Mouse (Mus musculus) ES-E14 (cell line): ENCODE results near the gene Arhgap10. TPM values are rescaled to one million over a fixed set of nuclear protein-coding genes. Genes with fewer than 3 reads are reported as not detected.
A peak's percentile ranks its signal among the peaks of the same experiment; 100 is the strongest.

Experiments used
- DNase-seq: peaks from one replicate; pipeline ENCODE4 v3.0.0-alpha.2; 2013; ENCODE audit warnings: low read depth, low spot score
- H3K27ac ChIP-seq: 2 replicates; pipeline ENCODE4 v1.5.1; 2012; ENCODE audit warnings: low read depth, mild to moderate bottlenecking, low read length, moderate library complexity, mixed read lengths; ENCODE audit not compliant: poor library complexity, insufficient read depth, severe bottlenecking
- H3K36me3 ChIP-seq: 2 replicates; pipeline ENCODE4 v1.6.1; 2012; ENCODE audit warnings: mild to moderate bottlenecking, low read length, moderate library complexity, mixed read lengths; ENCODE audit not compliant: control insufficient read depth, poor library complexity, insufficient read depth, severe bottlenecking
- H3K4me1 ChIP-seq, 2 experiments: fragments of 150-350 bp in 1 of 2; sonication (generic) in 1 of 2; 2 replicates each; pipeline ENCODE4 v1.6.1; 2012; ENCODE audit warnings: low read length in 2 of 2, mild to moderate bottlenecking in 1 of 2, mixed read lengths in 1 of 2; ENCODE audit not compliant: control insufficient read depth in 2 of 2, insufficient read depth in 2 of 2, poor library complexity in 1 of 2
- H3K4me3 ChIP-seq, 2 experiments: fragments of 150-350 bp in 1 of 2; sonication (generic) in 1 of 2; 2 replicates each; pipeline ENCODE4 v1.5.1; 2012; ENCODE audit warnings: low read length in 2 of 2, low read depth in 1 of 2, mild to moderate bottlenecking in 1 of 2, mixed read lengths in 1 of 2; ENCODE audit not compliant: insufficient read depth in 1 of 2, poor library complexity in 1 of 2, severe bottlenecking in 1 of 2
- H3K9ac ChIP-seq: 2 replicates; pipeline ENCODE4 v1.6.1; 2012; ENCODE audit warnings: low read depth, mild to moderate bottlenecking, low read length, mixed read lengths; ENCODE audit not compliant: poor library complexity, insufficient read depth, severe bottlenecking
- H3K9me3 ChIP-seq: fragments of 150-350 bp; sonication (generic); 2 replicates; pipeline ENCODE4 v1.6.1; 2012; ENCODE audit warnings: low read depth, mild to moderate bottlenecking, low read length; ENCODE audit not compliant: control insufficient read depth, insufficient read depth
- CHD2 ChIP-seq: IDR thresholded peaks from 2 replicates; pipeline ENCODE4 v1.6.1; 2014; ENCODE audit warnings: mild to moderate bottlenecking, low read depth, low read length, inconsistent platforms
- HCFC1 ChIP-seq: IDR thresholded peaks from 2 replicates; pipeline ENCODE4 v1.6.1; 2012; ENCODE audit warnings: low read length, inconsistent platforms, borderline replicate concordance; ENCODE audit not compliant: insufficient read depth
- MAFK ChIP-seq: IDR thresholded peaks from 2 replicates; pipeline ENCODE4 v1.6.1; 2014; ENCODE audit warnings: mild to moderate bottlenecking, low read depth, low read length, inconsistent platforms; ENCODE audit not compliant: insufficient read depth
- ZC3H11A ChIP-seq: IDR thresholded peaks from 2 replicates; pipeline ENCODE4 v1.6.1; 2012; ENCODE audit warnings: low read depth, mild to moderate bottlenecking, inconsistent platforms, low read length, borderline replicate concordance
- ZNF384 ChIP-seq: IDR thresholded peaks from 2 replicates; pipeline ENCODE4 v1.6.1; 2012; ENCODE audit warnings: low read depth, low read length, inconsistent platforms
- in situ Hi-C, 2 experiments: fragments of 600-800 bp; cut with MboI; formaldehyde crosslinking; loops; one replicate each; pipeline ENCODE4 v1.15.1; 2025; ENCODE audit warnings: low sequenced_read_pairs in 2 of 2, inconsistent platforms in 1 of 2; ENCODE audit not compliant: unreplicated experiment in 2 of 2
- total RNA-seq: library from RNA; depleted of rRNA; stranded (reverse); fragments of 300-350 nt; gene quantifications from 2 replicates; pipeline ENCODE4 v1.2.3, GENCODE M21; 2012; rRNA removed

Arhgap10 gene
- total RNA-seq, result 6.9 and 10.8 TPM in 2 replicates

- H3K36me3 ChIP-seq, result no peaks in the 10 kb centered on the region; the same call in 1 of the 2 replicates
- in situ Hi-C loops, result no loop called here
- TF ChIP-seq CHD2 (no peak), ZC3H11A (no peak), HCFC1 (no peak), ZNF384 (no peak), MAFK (no peak)
- peak within 1 kb of the TSS; percentile 82 for H3K9ac ChIP-seq
- H3K27ac ChIP-seq, result no peak within 1 kb of the TSS
- H3K4me3 ChIP-seq, result peak within 1 kb of the TSS; percentile 78 to 94
- no peak for DNase-seq
- no peaks in the 10 kb centered on the region for H3K9me3 ChIP-seq
- peaks cover 3 to 6% of the 10 kb centered on the region in 2 experiments; a peak in 2 of 4 replicates for H3K4me1 ChIP-seq
Observed at GRCm38 (mm10) chr8:77517301-77518200, at the start of gene Arhgap10. Arhgap10 (minus strand) TSS chr8:77517953.

DNA sequence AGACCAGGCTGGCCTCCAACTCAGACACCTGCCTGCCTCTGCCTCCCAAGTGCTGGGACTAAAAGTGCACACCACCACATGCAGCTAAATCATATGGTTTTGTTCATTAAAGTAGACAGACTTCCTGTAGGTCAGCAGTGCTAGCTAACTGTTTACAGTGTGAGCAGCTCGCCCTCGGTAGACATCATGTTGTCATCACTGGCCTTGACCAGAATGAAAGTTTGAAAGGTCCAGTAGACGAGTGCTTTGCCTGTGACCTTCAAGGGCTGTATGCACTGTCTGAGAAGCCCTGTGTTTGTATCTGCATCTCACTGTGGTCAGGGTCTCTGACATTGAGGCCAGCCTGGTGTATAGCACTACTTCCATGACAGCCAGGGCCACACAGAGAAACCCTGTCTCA, 43.7 kb upstream of the Arhgap10 start:
- H3K4me1 ChIP-seq, result no peaks in the 10 kb centered on the region
- in situ Hi-C loops, result no loop called here
- peaks cover 22% of the 10 kb centered on the region for H3K36me3 ChIP-seq
- TF ChIP-seq ZNF384, result no peak
- TF ChIP-seq ZC3H11A, result no peak
- no peak for TF ChIP-seq CHD2
- TF ChIP-seq MAFK, result no peak
- no peak for TF ChIP-seq HCFC1
- H3K27ac ChIP-seq, result no peak overlapping the region
- no peak for DNase-seq
- no peak overlapping the region for H3K4me3 ChIP-seq
- H3K9me3 ChIP-seq, result no peaks in the 10 kb centered on the region
- no peak overlapping the region for H3K9ac ChIP-seq

DNA sequence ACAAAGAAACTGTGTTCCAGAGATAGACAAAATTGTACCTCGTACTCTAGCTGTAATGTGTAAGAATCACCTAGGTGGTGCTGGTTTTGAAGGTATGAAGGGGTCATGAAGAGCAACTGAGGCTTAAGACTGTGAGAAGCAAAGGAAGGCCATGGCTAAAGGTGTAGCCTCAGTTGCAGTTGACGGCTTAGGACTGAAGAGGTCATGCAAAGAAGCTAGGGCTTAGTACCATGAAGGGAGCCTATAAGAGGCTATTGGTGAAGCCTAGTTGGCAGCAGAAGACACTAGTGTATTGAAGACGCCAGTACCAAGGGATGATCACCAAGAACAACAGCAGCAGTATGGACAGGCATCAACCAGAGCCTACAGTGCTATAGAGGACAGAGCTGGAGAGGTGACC, 34.7 kb upstream of the Arhgap10 start:
- Histone ChIP-seq H3K4me1 (no peaks in the 10 kb centered on the region), H3K36me3 (peaks cover 10% of the 10 kb centered on the region), H3K27ac (no peak overlapping the region), H3K9ac (no peak overlapping the region), H3K9me3 (no peaks in the 10 kb centered on the region), H3K4me3 (no peak overlapping the region)
- no peak for TF ChIP-seq HCFC1
- no peak for TF ChIP-seq MAFK
- TF ChIP-seq ZNF384, result no peak
- TF ChIP-seq ZC3H11A, result no peak
- no peak for TF ChIP-seq CHD2
- no peak for DNase-seq
- in situ Hi-C loops, result no loop called here

DNA sequence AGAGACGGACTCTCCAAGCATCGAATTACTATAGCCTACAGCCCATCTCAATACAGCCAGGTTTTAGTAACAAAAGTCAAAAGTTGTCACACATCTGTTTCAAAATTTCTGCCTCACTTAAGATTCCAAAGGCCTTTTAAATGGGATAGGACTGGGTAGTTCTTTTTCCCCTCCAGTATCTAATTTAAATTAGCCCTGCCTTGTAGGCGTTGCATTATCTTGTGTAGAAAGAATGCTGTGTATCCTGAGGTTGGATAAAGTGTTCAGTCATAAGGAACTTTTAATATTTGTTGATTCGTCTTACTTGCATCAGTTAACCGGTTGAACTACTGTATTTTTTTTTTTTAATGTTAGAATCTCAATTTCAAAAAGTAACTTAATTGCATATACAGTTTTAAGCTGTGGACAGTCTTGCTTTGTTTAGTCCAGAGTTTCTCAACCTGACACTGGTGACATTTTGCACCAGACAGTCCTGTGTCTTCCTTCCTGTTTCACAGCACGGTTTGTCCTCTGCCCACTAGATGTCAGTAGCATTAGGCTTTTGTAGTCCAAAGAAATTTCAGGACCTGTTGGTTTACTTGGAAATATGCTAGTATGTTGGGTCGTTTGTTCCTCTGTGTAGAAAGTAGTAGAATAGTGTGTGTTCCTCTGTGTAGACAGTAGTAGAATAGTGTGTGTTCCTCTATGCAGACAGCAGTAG, 32.3 kb upstream of the Arhgap10 start:
- TF ChIP-seq CHD2 (no peak), ZC3H11A (no peak), ZNF384 (no peak), HCFC1 (no peak), MAFK (no peak)
- no peak for DNase-seq
- peak overlapping the region; percentile 94 for H3K9ac ChIP-seq
- peak overlapping the region; percentile 84 to 86 for H3K4me3 ChIP-seq
- H3K36me3 ChIP-seq, result peaks cover 5% of the 10 kb centered on the region
- H3K27ac ChIP-seq, result no peak overlapping the region
- in situ Hi-C loops, result no loop called here
- no peaks in the 10 kb centered on the region for H3K9me3 ChIP-seq
- H3K4me1 ChIP-seq, result no peaks in the 10 kb centered on the region
